ENCODE assay signal across 12 mouse cellular contexts in the genomic region with DNA sequence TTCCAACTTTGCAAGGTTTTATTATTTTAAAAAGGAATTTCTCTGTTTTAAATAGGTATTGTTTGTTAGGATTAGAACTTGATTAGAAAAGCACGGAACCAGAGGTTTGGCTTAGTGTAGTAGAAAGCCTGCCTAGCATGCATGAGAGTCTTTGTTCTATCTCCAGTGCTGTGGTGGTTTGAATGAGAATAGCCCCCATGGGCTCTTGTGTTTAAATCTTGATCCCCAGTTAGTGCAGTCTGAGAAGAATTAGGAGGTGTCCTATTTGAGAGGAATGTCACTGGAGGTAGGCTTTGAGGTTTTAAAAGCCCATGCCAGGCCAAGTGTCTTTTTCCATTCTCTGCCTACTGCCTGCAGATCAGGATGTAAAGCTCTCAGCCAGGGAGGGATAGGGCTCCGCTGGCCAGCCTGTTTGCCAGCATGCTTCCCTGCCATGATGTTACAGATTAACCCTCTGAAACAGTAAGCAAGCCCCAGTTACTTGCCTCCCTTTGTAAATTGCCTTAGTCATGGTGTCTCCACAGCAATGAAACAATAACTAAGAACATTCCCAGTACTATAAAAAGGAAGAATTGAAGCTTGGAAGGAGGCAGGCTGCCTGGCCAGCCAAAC. TPM values are rescaled to one million over a fixed set of nuclear protein-coding genes. Genes with fewer than 3 reads are reported as not detected.
DNase-seq lines count a peak whose midpoint lies in the region; ATAC-seq lines count a peak whose summit lies in the region.
"Had no signal": no experiment of that assay in that cellular context is flagged by ENCODE, and none has a peak within 500 bp of the region (broad histone marks: within the 10 kb centered on the region; RNA-seq: fewer than 3 reads in every experiment).

No protein-coding gene starts in this region.

- no peak overlapping the region for H3K9ac ChIP-seq in hindbrain, embryonic 12.5 days
- no peak overlapping the region for H3K9ac ChIP-seq in intestine, embryonic 16.5 days (ENCODE audit: low read depth, low read length)
- H3K9ac ChIP-seq: lung, embryonic 15.5 days had no signal

- H3K36me3 ChIP-seq in hindbrain, embryonic 10.5 days, result peaks cover 23% of the 10 kb centered on the region
- peaks cover 11% of the 10 kb centered on the region; the same call in 1 of the 2 replicates for H3K36me3 ChIP-seq in hindbrain, embryonic 12.5 days
- H3K36me3 ChIP-seq in intestine, embryonic 16.5 days (ENCODE audit: control insufficient read depth, insufficient read depth, low read length), result peaks cover 12% of the 10 kb centered on the region

- WGBS in hindbrain, embryonic 10.5 days, result 38% methylated on average over 2 of the region's 2 CpGs
- WGBS in hindbrain, embryonic 12.5 days, result 39% methylated on average over 2 of the region's 2 CpGs
- 51% methylated on average over 2 of the region's 2 CpGs for WGBS in intestine, embryonic 16.5 days

- peaks cover 4% of the 10 kb centered on the region for H3K4me1 ChIP-seq in hindbrain, embryonic 10.5 days (replicated peaks)
- H3K4me1 ChIP-seq in hindbrain, embryonic 12.5 days, result no peaks in the 10 kb centered on the region
- H3K4me1 ChIP-seq in intestine, embryonic 16.5 days (ENCODE audit: control insufficient read depth, insufficient read depth, low read length), result no peaks in the 10 kb centered on the region
- H3K4me1 ChIP-seq: lung, embryonic 15.5 days had no signal

- ATAC-seq in hindbrain, embryonic 12.5 days (ENCODE audit: low FRiP score), result no peak
- ATAC-seq in intestine, embryonic 16.5 days, result peak; percentile 52; the same call in 1 of the 2 replicates

- H3K27me3 ChIP-seq in hindbrain, embryonic 10.5 days (ENCODE audit: insufficient read depth, poor library complexity, severe bottlenecking), result no peaks in the 10 kb centered on the region
- H3K27me3 ChIP-seq in hindbrain, embryonic 12.5 days, result no peaks in the 10 kb centered on the region
- no peaks in the 10 kb centered on the region for H3K27me3 ChIP-seq in intestine, embryonic 16.5 days (replicated peaks; ENCODE audit: control insufficient read depth, insufficient read depth, low read length)
- H3K27me3 ChIP-seq: lung, embryonic 15.5 days had no signal

- intact Hi-C loops in heart, postnatal 25 days (cut with DNase I), result no loop called here

- DNase-seq in hindbrain, embryonic 10.5 days (ENCODE audit: low spot score), result peak; percentile 7
- peak; percentile 93 for DNase-seq in R1 (ENCODE audit: low read depth, low spot score)
- peak; percentile 1 for DNase-seq in mesoderm, embryonic 11.5 days (ENCODE audit: low read depth, low spot score)
- no peak for DNase-seq in heart, postnatal 25 days (ENCODE audit: low spot score)
- DNase-seq in cerebellum, postnatal 36 days, result no peak
- no peak for DNase-seq in cerebellum, adult 18-20 months
- DNase-seq: B cell, adult 2 months; left cerebral cortex, postnatal 4 days had no signal

- H3K4me2 ChIP-seq in hindbrain, embryonic 12.5 days (replicated peaks), result no peak overlapping the region
- H3K4me2 ChIP-seq in intestine, embryonic 16.5 days (ENCODE audit: low read depth, low read length), result no peak overlapping the region
- H3K4me2 ChIP-seq: heart, embryonic 11.5 days; lung, embryonic 15.5 days had no signal

- H3K9me3 ChIP-seq in hindbrain, embryonic 10.5 days, result no peaks in the 10 kb centered on the region
- H3K9me3 ChIP-seq in hindbrain, embryonic 12.5 days (replicated peaks), result no peaks in the 10 kb centered on the region
- no peaks in the 10 kb centered on the region for H3K9me3 ChIP-seq in intestine, embryonic 16.5 days (ENCODE audit: control insufficient read depth, low read length)
- H3K9me3 ChIP-seq: lung, embryonic 15.5 days had no signal

- peak overlapping the region; percentile 41; the same call in 1 of the 2 replicates for H3K27ac ChIP-seq in hindbrain, embryonic 10.5 days
- no peak overlapping the region; the same call in 1 of the 2 replicates for H3K27ac ChIP-seq in hindbrain, embryonic 12.5 days
- H3K27ac ChIP-seq in intestine, embryonic 16.5 days (ENCODE audit: low read length), result no peak overlapping the region
- H3K27ac ChIP-seq: lung, embryonic 15.5 days had no signal

- H3K4me3 ChIP-seq in hindbrain, embryonic 10.5 days, result no peak overlapping the region
- H3K4me3 ChIP-seq in hindbrain, embryonic 12.5 days, result no peak overlapping the region
- H3K4me3 ChIP-seq in intestine, embryonic 16.5 days (ENCODE audit: low read length), result no peak overlapping the region
- H3K4me3 ChIP-seq: lung, embryonic 15.5 days had no signal

RNA-seq across cellular contexts. Expression of gene Rab3gap1, which starts 36.3 kb away (rescaled TPM):
- polyA plus RNA-seq in hindbrain, embryonic 10.5 days (2016; fragmentation: Nextera tagmentation; extraction: Ambion mirVana), result 15.0 and 15.8 TPM in 2 replicates
- polyA plus RNA-seq in hindbrain, embryonic 12.5 days (2016; fragmentation: Nextera tagmentation; extraction: Ambion mirVana), result 21.2 and 21.8 TPM in 2 replicates
- 19.9 and 20.3 TPM in 2 replicates for polyA plus RNA-seq in intestine, embryonic 16.5 days (2015; fragmentation: Nextera tagmentation; extraction: Ambion mirVana)
- total RNA-seq in heart, postnatal 25 days (2021), result 10 to 100 TPM; 35.0 to 38.0 TPM

RNA-seq across cellular contexts. Expression of gene Map3k19, which starts 50.0 kb away (rescaled TPM):
- polyA plus RNA-seq in hindbrain, embryonic 10.5 days (2016; fragmentation: Nextera tagmentation; extraction: Ambion mirVana), result 0.15 and 0.76 TPM in 2 replicates
- polyA plus RNA-seq in hindbrain, embryonic 12.5 days (2016; fragmentation: Nextera tagmentation; extraction: Ambion mirVana), result 0.54 and 1.3 TPM in 2 replicates
- polyA plus RNA-seq in intestine, embryonic 16.5 days (2015; fragmentation: Nextera tagmentation; extraction: Ambion mirVana), result not detected in 2 replicates
- total RNA-seq in heart, postnatal 25 days (2021), result not detected
- polyA plus RNA-seq: heart, embryonic 11.5 days had no signal

Comparison
In these comparisons a context has a peak if more than half of its experiments do, and no peak if none do; other contexts are left out.
1. DNase-seq: peak in hindbrain, embryonic 10.5 days (single experiment), R1 (single experiment) and mesoderm, embryonic 11.5 days (single experiment); none in heart, postnatal 25 days (single experiment), cerebellum, postnatal 36 days (0 of 2) and cerebellum, adult 18-20 months (0 of 2).